Mouse (Mus musculus): Measurements from ENCODE around the gene Aldh16a1. TPM values are rescaled to one million over a fixed set of nuclear protein-coding genes. Genes with fewer than 3 reads are reported as not detected.
"Not testable (repeated sequence)": the region's sequence is repeated elsewhere in the genome, so short reads cannot be mapped to it uniquely, and the experiment has no call there.

Aldh16a1 gene
- polyA plus RNA-seq, 1 experiment from 2014 or later = 19.6 TPM

- Histone ChIP-seq H3K4me1 (replicated peaks) (peaks cover 30% of the 10 kb centered on the region), H3K9ac (peak overlapping the region; percentile 94), H3K4me2 (peak overlapping the region; percentile 81), H3K27ac (replicated peaks) (peak overlapping the region; percentile 96), H3K27me3 (no peaks in the 10 kb centered on the region), H3K4me3 (peak overlapping the region; percentile 63), H3K36me3 (peaks cover 15% of the 10 kb centered on the region), H3K9me3 (no peaks in the 10 kb centered on the region)
- 3% methylated on average over 5 of the region's 5 CpGs for WGBS
- 0 out of 2 replicates have a peak, but pooled peaks have one; percentile 3 for ATAC-seq (ENCODE audit: low read depth)
Measured at GRCm38 (mm10) chr7:45153586-45153985, 798 bp downstream of the Aldh16a1 start.

GRCm38 (mm10) chr7:45153052-45153451, 1.3 kb downstream of the Aldh16a1 start:
- H3K27ac ChIP-seq (replicated peaks); H3K36me3 ChIP-seq; H3K9me3 ChIP-seq; H3K9ac ChIP-seq; H3K27me3 ChIP-seq; ATAC-seq (ENCODE audit: low read depth): not testable (repeated sequence)
- WGBS = 94% methylated on average over 2 of the region's 2 CpGs
- peak overlapping the region; percentile 63; the same call in 1 of the 2 replicates for H3K4me3 ChIP-seq
- peak overlapping the region; percentile 81; the same call in 1 of the 2 replicates for H3K4me2 ChIP-seq
- peaks cover 30% of the 10 kb centered on the region for H3K4me1 ChIP-seq (replicated peaks)

GRCm38 (mm10) chr7:45151303-45151702, 3.1 kb downstream of the Aldh16a1 start:
- Histone ChIP-seq H3K9me3 (no peaks in the 10 kb centered on the region), H3K4me3 (no peak overlapping the region), H3K4me2 (no peak overlapping the region), H3K27me3 (no peaks in the 10 kb centered on the region), H3K27ac (replicated peaks) (no peak overlapping the region), H3K36me3 (0 out of 2 replicates have a peak, but pooled peaks cover 6% of the 10 kb centered on the region), H3K4me1 (replicated peaks) (peaks cover 30% of the 10 kb centered on the region), H3K9ac (no peak overlapping the region)
- no peak for ATAC-seq (ENCODE audit: low read depth)
- WGBS = 58% methylated on average over 11 of the region's 11 CpGs

- peaks cover 11% of the 10 kb centered on the region; the same call in 1 of the 2 replicates for H3K36me3 ChIP-seq
- WGBS = 79% methylated on average over 4 of the region's 4 CpGs
- no peak overlapping the region for H3K9ac ChIP-seq
- H3K4me2 ChIP-seq = no peak overlapping the region
- no peak for ATAC-seq (ENCODE audit: low read depth)
- H3K4me3 ChIP-seq = no peak overlapping the region
- H3K27me3 ChIP-seq = no peaks in the 10 kb centered on the region
- no peaks in the 10 kb centered on the region for H3K9me3 ChIP-seq
- no peak overlapping the region for H3K27ac ChIP-seq (replicated peaks)
- H3K4me1 ChIP-seq (replicated peaks) = peaks cover 25% of the 10 kb centered on the region
Measured at GRCm38 (mm10) chr7:45150321-45150720, 4.1 kb downstream of the Aldh16a1 start.

- Histone ChIP-seq H3K27ac (replicated peaks) (no peak overlapping the region), H3K4me2 (no peak overlapping the region), H3K4me1 (replicated peaks) (peaks cover 18% of the 10 kb centered on the region), H3K36me3 (peaks cover 19% of the 10 kb centered on the region; the same call in 1 of the 2 replicates), H3K9ac (peak overlapping the region; percentile 31; the same call in 1 of the 2 replicates), H3K9me3 (no peaks in the 10 kb centered on the region), H3K4me3 (no peak overlapping the region), H3K27me3 (no peaks in the 10 kb centered on the region)
- ATAC-seq (ENCODE audit: low read depth) = no peak
- 31% methylated on average over 6 of the region's 6 CpGs for WGBS
Measured at GRCm38 (mm10) chr7:45149545-45149944, 4.8 kb downstream of the Aldh16a1 start.

GRCm38 (mm10) chr7:45148534-45149098, 5.8 kb downstream of the Aldh16a1 start:
- no peak for ATAC-seq (ENCODE audit: low read depth)
- peaks cover 27% of the 10 kb centered on the region for H3K36me3 ChIP-seq
- no peak overlapping the region for H3K9ac ChIP-seq
- H3K9me3 ChIP-seq = no peaks in the 10 kb centered on the region
- WGBS = 67% methylated on average over 4 of the region's 4 CpGs
- H3K4me1 ChIP-seq (replicated peaks) = peaks cover 16% of the 10 kb centered on the region
- H3K4me2 ChIP-seq = no peak overlapping the region
- no peak overlapping the region for H3K27ac ChIP-seq (replicated peaks)
- H3K27me3 ChIP-seq = no peaks in the 10 kb centered on the region
- no peak overlapping the region for H3K4me3 ChIP-seq

GRCm38 (mm10) chr7:45147899-45148298, 6.5 kb downstream of the Aldh16a1 start:
- Histone ChIP-seq H3K27ac (replicated peaks) (no peak overlapping the region), H3K9ac (no peak overlapping the region), H3K4me1 (replicated peaks) (peaks cover 12% of the 10 kb centered on the region; the same call in 1 of the 2 replicates), H3K4me3 (no peak overlapping the region), H3K36me3 (peaks cover 30% of the 10 kb centered on the region), H3K4me2 (no peak overlapping the region), H3K9me3 (no peaks in the 10 kb centered on the region), H3K27me3 (no peaks in the 10 kb centered on the region)
- WGBS = 88% methylated on average over 11 of the region's 11 CpGs
- no peak for ATAC-seq (ENCODE audit: low read depth)

GRCm38 (mm10) chr7:45147267-45147666, 7.1 kb downstream of the Aldh16a1 start:
- peaks cover 12% of the 10 kb centered on the region; the same call in 1 of the 2 replicates for H3K4me1 ChIP-seq (replicated peaks)
- no peak overlapping the region for H3K9ac ChIP-seq
- H3K4me2 ChIP-seq = no peak overlapping the region
- no peaks in the 10 kb centered on the region for H3K9me3 ChIP-seq
- WGBS = 94% methylated on average over 11 of the region's 11 CpGs
- no peak for ATAC-seq (ENCODE audit: low read depth)
- H3K4me3 ChIP-seq = no peak overlapping the region
- H3K27ac ChIP-seq (replicated peaks) = no peak overlapping the region
- no peaks in the 10 kb centered on the region for H3K27me3 ChIP-seq
- H3K36me3 ChIP-seq = peaks cover 36% of the 10 kb centered on the region

- H3K27me3 ChIP-seq = no peaks in the 10 kb centered on the region
- H3K4me1 ChIP-seq (replicated peaks) = 0 out of 2 replicates have a peak, but pooled peaks cover 2% of the 10 kb centered on the region
- H3K9me3 ChIP-seq = no peaks in the 10 kb centered on the region
- no peak overlapping the region for H3K27ac ChIP-seq (replicated peaks)
- no peak overlapping the region for H3K4me3 ChIP-seq
- WGBS = 96% methylated on average over 8 of the region's 8 CpGs
- ATAC-seq (ENCODE audit: low read depth) = no peak
- H3K9ac ChIP-seq = no peak overlapping the region
- no peak overlapping the region for H3K4me2 ChIP-seq
- H3K36me3 ChIP-seq = peaks cover 43% of the 10 kb centered on the region
Measured at GRCm38 (mm10) chr7:45145460-45145859, 8.9 kb downstream of the Aldh16a1 start.

- Histone ChIP-seq H3K4me3 (no peak overlapping the region), H3K9ac (0 out of 2 replicates have a peak overlapping the region, but pooled peaks have one; percentile 8), H3K9me3 (no peaks in the 10 kb centered on the region), H3K4me2 (no peak overlapping the region), H3K4me1 (replicated peaks) (no peaks in the 10 kb centered on the region), H3K27ac (replicated peaks) (no peak overlapping the region), H3K36me3 (peaks cover 43% of the 10 kb centered on the region), H3K27me3 (no peaks in the 10 kb centered on the region)
- ATAC-seq (ENCODE audit: low read depth) = no peak
- WGBS = 84% methylated on average over 13 of the region's 13 CpGs
Measured at GRCm38 (mm10) chr7:45144368-45145174, 9.8 kb downstream of the Aldh16a1 start.

- Histone ChIP-seq H3K27me3 (peaks cover 14% of the 10 kb centered on the region), H3K4me1 (replicated peaks) (no peaks in the 10 kb centered on the region), H3K4me2 (no peak overlapping the region), H3K4me3 (no peak overlapping the region), H3K27ac (replicated peaks) (no peak overlapping the region), H3K36me3 (peaks cover 37% of the 10 kb centered on the region), H3K9ac (no peak overlapping the region), H3K9me3 (no peaks in the 10 kb centered on the region)
- 94% methylated on average over 5 of the region's 5 CpGs for WGBS
- ATAC-seq (ENCODE audit: low read depth) = no peak
Measured at GRCm38 (mm10) chr7:45141914-45142313, 12.5 kb downstream of the Aldh16a1 start.

- no peak overlapping the region for H3K4me2 ChIP-seq
- no peak overlapping the region for H3K4me3 ChIP-seq
- no peak overlapping the region for H3K9ac ChIP-seq
- no peak for ATAC-seq (ENCODE audit: low read depth)
- WGBS = 89% methylated on average over 3 of the region's 3 CpGs
- no peak overlapping the region for H3K27ac ChIP-seq (replicated peaks)
- H3K4me1 ChIP-seq (replicated peaks) = 0 out of 2 replicates have a peak, but pooled peaks cover 4% of the 10 kb centered on the region
- H3K27me3 ChIP-seq = peaks cover 15% of the 10 kb centered on the region
- H3K36me3 ChIP-seq = peaks cover 37% of the 10 kb centered on the region
- no peaks in the 10 kb centered on the region for H3K9me3 ChIP-seq
Measured at GRCm38 (mm10) chr7:45141319-45141718, 13.1 kb downstream of the Aldh16a1 start.

Data from neural tube, embryonic 13.5 days (tissue).